Mouse (Mus musculus) limb, embryonic 14.5 days (tissue): ENCODE measurements around the gene Zc3h7a. TPM values are rescaled to one million over a fixed set of nuclear protein-coding genes. Genes with fewer than 3 reads are reported as not detected.

Experiments
- ATAC-seq: fragments of 200-750 bp; cut with Nextera tagmentation; 2 replicates; pipeline ENCODE4 v1.8.0; 2017; ENCODE audit warnings: low read depth, moderate number of reproducible peaks, moderate TSS enrichment; ENCODE audit not compliant: low FRiP score
- DNase-seq: peaks from one replicate; pipeline ENCODE4 v3.0.0-alpha.2; 2015; ENCODE audit warnings: low spot score
- H3K27ac ChIP-seq: fragments of 300-500 bp; sonication (generic); replicated peaks from 2 replicates; pipeline ENCODE4 v1.5.1; 2014; ENCODE audit warnings: low read depth, mild to moderate bottlenecking, low read length, moderate library complexity, mixed read lengths
- H3K27me3 ChIP-seq: fragments of 300-500 bp; sonication (generic); 2 replicates; pipeline ENCODE4 v1.6.1; 2014; ENCODE audit warnings: low read length, mixed read lengths; ENCODE audit not compliant: control insufficient read depth, insufficient read depth
- H3K36me3 ChIP-seq: fragments of 300-500 bp; sonication (generic); 2 replicates; pipeline ENCODE4 v1.6.1; 2014; ENCODE audit warnings: mild to moderate bottlenecking, low read length, moderate library complexity, mixed read lengths; ENCODE audit not compliant: control insufficient read depth, insufficient read depth
- H3K4me1 ChIP-seq: fragments of 300-500 bp; sonication (generic); 2 replicates; pipeline ENCODE4 v1.6.1; 2014; ENCODE audit warnings: antibody characterized with exemption, low read length, mixed read lengths; ENCODE audit not compliant: control insufficient read depth, insufficient read depth
- H3K4me2 ChIP-seq: fragments of 300-500 bp; sonication (generic); replicated peaks from 2 replicates; pipeline ENCODE4 v1.6.1; 2014; ENCODE audit warnings: low read depth, mild to moderate bottlenecking, low read length, moderate library complexity; ENCODE audit not compliant: severe bottlenecking
- H3K4me3 ChIP-seq: fragments of 300-500 bp; sonication (generic); replicated peaks from 2 replicates; pipeline ENCODE4 v1.5.1; 2014; ENCODE audit warnings: low read length
- H3K9ac ChIP-seq: fragments of 300-500 bp; sonication (generic); 2 replicates; pipeline ENCODE4 v1.6.1; 2014; ENCODE audit warnings: mild to moderate bottlenecking, low read depth, low read length, moderate library complexity; ENCODE audit not compliant: severe bottlenecking
- H3K9me3 ChIP-seq: fragments of 300-500 bp; sonication (generic); 2 replicates; pipeline ENCODE4 v1.6.1; 2016; ENCODE audit warnings: low read length; ENCODE audit not compliant: control insufficient read depth
- POLR2A ChIP-seq: fragments of 200-500 bp; IDR thresholded peaks from 2 replicates; pipeline ENCODE4 v1.8.0; 2012; ENCODE audit warnings: inconsistent platforms, mild to moderate bottlenecking, moderate library complexity, borderline replicate concordance; ENCODE audit not compliant: insufficient read depth, insufficient read length; ENCODE audit errors: extremely low read depth
- WGBS: fragments of 180-500 bp; shearing (Covaris S2); extraction: QIAGEN DNeasy Blood & Tissue Kit; methylation state at CpG from one replicate; pipeline ENCODE4 v1.1.7; 2014; 5-methylcytosine and 5-hydroxymethylcytosine counted together
- polyA plus RNA-seq, 2 experiments: library from polyadenylated mRNA; depleted of rRNA in 1 of 2; stranded (reverse) in 1 of 2; unstranded in 1 of 2; fragments of >200 nt; fragmentation: Nextera tagmentation in 1 of 2; extraction: Ambion mirVana in 1 of 2; gene quantifications; 2 replicates each; pipeline versions ENCODE4 v1.2.1 to v1.2.3; 2012 to 2014

Gene Zc3h7a
- polyA plus RNA-seq, 2 experiments = 94.9 to 218 TPM

DNA sequence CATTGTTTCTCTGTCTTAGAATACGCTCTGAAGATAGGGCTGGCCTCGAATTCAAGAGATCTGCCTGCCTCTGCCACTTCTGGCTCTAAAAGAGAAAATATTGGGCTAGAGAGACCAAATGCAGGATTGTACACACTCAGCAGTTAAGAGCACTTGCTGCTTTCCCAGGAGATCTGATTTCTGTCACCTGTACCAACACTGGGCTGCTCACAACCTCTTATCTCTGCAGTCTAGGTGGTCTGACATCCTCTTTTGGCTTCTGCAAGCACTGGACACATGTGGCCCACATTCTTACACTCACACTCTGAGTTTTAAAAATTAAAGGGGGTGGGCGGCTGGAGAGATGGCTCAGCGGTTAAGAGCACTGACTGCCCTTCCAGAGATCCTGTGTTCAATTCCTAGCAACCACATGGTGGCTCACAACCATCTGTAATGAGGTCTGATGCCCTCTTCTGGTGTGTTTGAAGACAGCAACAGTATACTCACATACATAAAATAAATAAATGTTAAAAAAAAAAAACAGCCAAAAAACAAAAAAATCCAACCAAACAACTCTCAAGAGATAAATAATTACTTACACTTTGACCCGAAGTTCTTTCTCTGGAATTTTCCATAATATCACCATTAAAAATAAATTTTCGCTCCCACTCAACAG lies 25.7 kb upstream of the Zc3h7a start:
- WGBS = 71% methylated on average over 6 of the region's 6 CpGs
- TF ChIP-seq POLR2A = no peak
- Histone ChIP-seq H3K9me3 (no peaks in the 10 kb centered on the region), H3K27me3 (no peaks in the 10 kb centered on the region), H3K36me3 (peaks cover 49% of the 10 kb centered on the region), H3K4me2 (peak overlapping the region; percentile 69), H3K9ac (peak overlapping the region; percentile 85), H3K27ac (no peak overlapping the region), H3K4me1 (peaks cover 15% of the 10 kb centered on the region), H3K4me3 (peak overlapping the region; percentile 80)
- no peak for ATAC-seq
- DNase-seq = no peak

DNA sequence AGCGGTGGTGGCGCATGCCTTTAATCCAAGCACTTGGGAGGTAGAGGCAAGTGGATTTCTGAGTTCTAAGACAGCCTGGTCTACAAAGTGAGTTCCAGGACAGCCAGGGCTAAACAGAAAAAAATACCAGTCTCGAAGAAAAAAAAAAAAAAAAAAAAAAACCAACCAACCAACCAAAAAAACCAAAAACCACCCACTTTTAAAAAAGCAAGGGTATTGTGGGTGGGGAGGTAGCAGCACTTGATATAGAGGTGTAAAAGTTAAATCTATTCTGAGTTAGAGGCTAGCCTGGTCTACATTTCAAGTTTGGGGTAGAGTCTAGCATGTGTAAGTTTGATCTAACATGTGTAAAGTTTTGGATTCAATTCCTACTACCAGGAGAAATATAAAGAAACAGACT lies 24.1 kb upstream of the Zc3h7a start:
- DNase-seq (no peak), ATAC-seq (no peak)
- Histone ChIP-seq H3K27ac (no peak overlapping the region), H3K4me3 (no peak overlapping the region), H3K27me3 (no peaks in the 10 kb centered on the region), H3K36me3 (peaks cover 64% of the 10 kb centered on the region), H3K4me2 (no peak overlapping the region), H3K9me3 (no peaks in the 10 kb centered on the region), H3K9ac (no peak overlapping the region), H3K4me1 (peaks cover 15% of the 10 kb centered on the region)
- 88% methylated on average over 3 of the region's 3 CpGs for WGBS
- TF ChIP-seq POLR2A = no peak

DNA sequence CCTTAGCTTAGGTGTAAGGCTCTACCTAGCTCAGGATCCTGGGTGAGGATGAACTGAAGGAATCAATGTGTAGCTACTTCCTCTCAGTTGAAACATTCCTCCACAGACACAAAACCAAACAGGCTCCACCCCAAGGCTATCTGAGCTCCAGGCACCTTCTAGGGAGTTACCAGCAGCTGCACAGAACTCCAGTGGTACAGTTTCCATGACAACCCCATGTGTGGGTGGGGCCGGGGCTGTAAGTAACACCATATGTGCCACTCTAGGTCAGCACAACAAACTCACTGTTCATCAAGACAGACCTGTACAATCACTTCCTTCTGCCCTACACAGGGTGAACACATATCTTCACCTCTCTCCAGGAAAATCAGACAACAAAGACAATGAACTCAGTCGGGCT lies 22.3 kb upstream of the Zc3h7a start:
- WGBS = 16% methylated on average over 2 of the region's 2 CpGs
- Histone ChIP-seq H3K27me3 (no peaks in the 10 kb centered on the region), H3K27ac (no peak overlapping the region), H3K36me3 (peaks cover 82% of the 10 kb centered on the region), H3K4me3 (no peak overlapping the region), H3K9ac (no peak overlapping the region), H3K4me2 (no peak overlapping the region), H3K4me1 (peaks cover 5% of the 10 kb centered on the region; the same call in 1 of the 2 replicates), H3K9me3 (no peaks in the 10 kb centered on the region)
- ATAC-seq = no peak
- peak; percentile 43 for DNase-seq
- no peak for TF ChIP-seq POLR2A

DNA sequence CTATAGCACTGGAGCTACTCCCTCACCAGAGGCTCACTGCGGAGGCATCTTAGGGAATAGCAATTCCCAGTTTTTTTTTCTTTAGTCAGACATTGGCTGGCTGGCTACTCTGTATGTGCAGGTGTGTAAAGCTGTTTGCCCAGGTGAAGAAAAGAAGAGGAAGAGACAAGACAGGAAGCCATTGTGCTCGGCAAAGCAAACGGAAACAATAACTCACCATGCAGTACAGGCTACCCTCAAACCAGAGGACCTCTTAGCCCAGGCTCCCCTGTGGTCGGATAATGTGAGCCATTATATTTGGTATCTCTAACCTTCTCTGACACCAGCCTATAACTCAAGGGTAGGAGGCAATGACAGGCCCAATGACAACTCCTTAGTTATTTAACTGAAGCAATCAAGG lies 20.9 kb upstream of the Zc3h7a start:
- TF ChIP-seq POLR2A = no peak
- Histone ChIP-seq H3K36me3 (peaks cover 94% of the 10 kb centered on the region), H3K27ac (no peak overlapping the region), H3K9ac (no peak overlapping the region), H3K4me2 (no peak overlapping the region), H3K4me3 (no peak overlapping the region), H3K9me3 (no peaks in the 10 kb centered on the region), H3K4me1 (peaks cover 5% of the 10 kb centered on the region; the same call in 1 of the 2 replicates), H3K27me3 (no peaks in the 10 kb centered on the region)
- DNase-seq (no peak), ATAC-seq (no peak)
- 92% methylated on average over 4 of the region's 4 CpGs for WGBS

DNA sequence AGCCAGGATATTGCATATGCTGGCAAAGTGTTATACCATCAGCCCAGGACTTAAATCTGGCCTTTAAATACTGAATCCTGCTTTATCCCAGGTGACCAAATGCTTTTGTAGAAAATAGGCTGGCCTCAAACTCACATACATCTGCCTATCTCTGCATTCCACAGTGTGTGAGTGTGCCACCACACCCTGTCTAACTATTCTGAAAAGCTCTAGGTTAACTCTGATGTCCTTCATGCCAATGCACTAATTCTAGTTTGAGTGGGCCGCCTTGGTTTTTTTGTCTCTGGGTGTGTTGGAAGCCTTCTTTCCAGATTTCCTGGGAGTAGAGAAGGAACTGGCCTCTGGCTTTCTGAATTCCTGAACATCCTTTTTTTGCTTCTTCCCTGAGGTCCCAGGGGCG lies 17.0 kb upstream of the Zc3h7a start:
- Histone ChIP-seq H3K4me1 (no peaks in the 10 kb centered on the region), H3K4me3 (no peak overlapping the region), H3K27ac (no peak overlapping the region), H3K9me3 (no peaks in the 10 kb centered on the region), H3K9ac (no peak overlapping the region), H3K4me2 (no peak overlapping the region), H3K36me3 (peaks cover 60% of the 10 kb centered on the region), H3K27me3 (no peaks in the 10 kb centered on the region)
- DNase-seq (no peak), ATAC-seq (no peak)
- no peak for TF ChIP-seq POLR2A
- WGBS = 92% methylated on average over 2 of the region's 2 CpGs
